Mouse (Mus musculus): ENCODE measurements around the gene Nr1i3.

- TF ChIP-seq CTCF (IDR thresholded peaks at IDR 0.05; ENCODE audit: extremely low read depth, insufficient read length, insufficient replicate concordance, low read depth, low read length) (no peak), POLR2A (IDR thresholded peaks at IDR 0.05; ENCODE audit: low read depth, low read length) (no peak)
These were observed 14.2 kb upstream of the Nr1i3 start for GRCm38 (mm10) chr1:171199532-171199931.

All from small intestine, adult 2 months (tissue).